Mouse (Mus musculus): ENCODE results near the gene Tmub2. TPM values are rescaled to one million over a fixed set of nuclear protein-coding genes. Genes with fewer than 3 reads are reported as not detected.

The Tmub2 gene
- polyA plus RNA-seq, 1 experiment from 2014 or later = 79.6 TPM

DNA sequence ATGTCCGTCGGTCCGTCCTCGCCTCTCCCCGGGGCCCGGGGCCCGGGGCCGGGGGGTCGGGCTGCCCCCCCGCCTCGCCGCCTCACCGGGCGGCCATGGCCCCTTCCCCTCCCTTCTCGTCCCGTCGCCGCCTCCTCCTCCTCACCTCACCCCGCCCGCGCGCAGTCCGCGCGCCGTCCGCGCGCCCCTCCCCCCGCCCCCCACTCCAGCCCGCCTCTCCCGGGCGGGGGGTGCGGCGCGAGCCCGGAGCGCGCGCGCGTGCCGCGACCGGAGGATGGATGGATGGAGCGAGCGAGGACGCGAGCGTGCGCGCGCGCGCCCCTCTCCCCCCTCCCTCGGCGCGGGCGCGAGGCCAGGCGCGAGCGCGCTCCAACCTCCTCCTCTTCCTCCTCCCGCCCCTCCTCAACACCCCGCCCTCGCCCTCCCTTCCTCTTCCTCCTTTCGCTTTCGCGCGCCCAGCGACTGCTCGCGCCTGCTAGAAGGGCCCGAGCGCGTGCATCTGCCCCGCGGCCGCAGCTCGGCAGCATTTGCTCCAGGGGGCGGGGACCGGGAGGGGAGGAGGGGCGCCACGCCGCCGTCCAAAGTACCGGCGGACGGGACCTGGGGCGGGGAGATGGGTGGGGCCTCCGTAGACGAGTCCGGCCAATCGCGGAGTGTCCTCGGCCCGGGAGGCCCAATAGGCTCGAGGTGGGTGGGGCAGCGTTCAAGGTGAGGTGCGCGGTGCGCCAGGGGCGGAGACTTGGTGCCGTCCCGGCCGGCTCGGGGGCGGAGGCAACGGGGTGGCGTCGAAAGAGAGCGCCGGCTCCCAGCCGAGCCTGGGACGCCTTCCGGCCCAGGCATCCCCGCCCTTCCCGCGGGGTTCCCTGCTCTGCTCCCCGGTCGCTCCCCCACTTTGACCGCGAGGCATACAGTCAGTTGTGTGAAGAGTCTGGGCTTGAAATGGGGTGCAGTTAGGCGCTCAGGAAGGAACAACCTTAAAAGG, 12.1 kb downstream of the Tmub2 start, which contains the start of gene Atxn7l3:
TSS of gene Atxn7l3 (minus strand) at position 141 of the 982 bp plus-strand sequence.
- peak; percentile 95 for ATAC-seq (ENCODE audit: low read depth)
- Histone ChIP-seq H3K27me3 (no peaks in the 10 kb centered on the region), H3K4me2 (peak within 1 kb of the TSS; percentile 93), H3K27ac (replicated peaks) (peak within 1 kb of the TSS; percentile 98), H3K4me3 (peak within 1 kb of the TSS; percentile 88), H3K4me1 (replicated peaks) (peaks cover 30% of the 10 kb centered on the region), H3K9me3 (no peaks in the 10 kb centered on the region), H3K36me3 (peaks cover 27% of the 10 kb centered on the region), H3K9ac (peak within 1 kb of the TSS; percentile 97)
- under 1% methylated on average over 69 of the region's 125 CpGs for WGBS

DNA sequence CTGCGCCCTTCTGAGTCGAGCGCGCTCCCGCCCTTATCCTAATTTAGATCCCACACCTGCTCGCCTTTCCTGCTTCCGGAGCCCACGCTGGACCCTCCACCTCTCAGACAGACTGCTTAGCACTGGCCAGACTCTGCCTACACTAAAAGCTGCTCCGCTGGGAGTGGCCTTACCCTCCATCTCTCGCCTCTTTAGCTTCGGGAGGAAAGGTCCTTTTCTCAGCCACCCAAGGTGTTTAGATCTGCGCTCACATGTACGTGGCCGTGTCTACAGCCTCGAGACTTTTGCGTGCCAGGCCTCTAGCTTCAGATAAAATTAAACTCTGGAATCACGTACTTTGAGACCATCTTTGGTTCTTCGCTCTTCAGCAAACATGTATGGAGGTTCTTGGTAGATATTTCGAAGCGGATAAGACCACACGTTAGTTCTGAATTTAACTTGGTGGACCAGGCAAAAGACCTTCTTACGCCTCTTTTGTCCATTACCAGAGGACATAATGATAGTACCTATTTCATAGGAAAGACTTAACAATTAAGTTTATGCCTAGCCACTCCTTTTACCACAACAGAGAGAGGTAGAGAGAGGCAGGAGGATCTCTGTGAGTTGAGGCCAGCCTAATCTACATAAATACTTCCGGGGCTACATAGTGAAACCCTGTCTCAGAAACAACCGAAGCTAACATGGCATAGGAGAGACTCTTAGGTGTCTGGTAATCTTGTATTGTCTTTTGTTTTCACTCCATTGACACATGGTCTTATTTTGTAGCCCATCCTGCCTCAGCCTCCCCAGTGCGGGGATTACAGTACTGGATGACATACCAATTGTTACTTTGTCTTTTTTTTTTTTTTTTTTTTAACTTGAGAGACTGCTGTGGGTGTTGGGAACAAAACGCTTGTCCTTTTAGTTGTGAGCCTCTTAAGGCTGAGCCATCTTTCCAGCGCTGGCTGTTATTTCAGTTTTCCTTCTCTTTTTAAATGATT, 13.1 kb downstream of the Tmub2 start:
- WGBS = 25% methylated on average over 27 of the region's 27 CpGs
- peaks cover 30% of the 10 kb centered on the region for H3K4me1 ChIP-seq (replicated peaks)
- peaks cover 16% of the 10 kb centered on the region for H3K36me3 ChIP-seq
- H3K4me2 ChIP-seq = peak overlapping the region; percentile 93
- peak overlapping the region; percentile 98 for H3K27ac ChIP-seq (replicated peaks)
- peak overlapping the region; percentile 88 for H3K4me3 ChIP-seq
- H3K9me3 ChIP-seq = no peaks in the 10 kb centered on the region
- peak; percentile 37 for ATAC-seq (ENCODE audit: low read depth)
- H3K9ac ChIP-seq = peak overlapping the region; percentile 97
- H3K27me3 ChIP-seq = no peaks in the 10 kb centered on the region

DNA sequence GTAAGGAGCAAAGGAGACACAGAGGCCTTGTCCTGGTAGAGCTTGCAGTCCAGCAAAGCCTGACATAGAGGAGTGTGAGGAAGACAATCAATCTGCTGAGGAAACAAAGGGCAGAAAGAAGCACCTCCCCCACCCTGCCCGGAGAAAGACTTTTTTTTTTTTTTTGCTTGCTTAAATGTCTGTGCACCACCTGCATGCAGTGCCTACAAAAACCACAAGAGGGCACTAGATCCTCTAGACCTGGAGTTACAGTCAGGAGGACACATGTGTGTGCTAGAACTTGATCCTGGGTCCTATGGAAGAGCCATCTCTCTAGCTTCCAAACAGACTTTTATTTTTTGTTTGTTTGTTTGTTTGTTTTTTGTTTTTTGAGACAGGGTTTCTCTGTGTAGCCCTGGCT, 15.1 kb downstream of the Tmub2 start:
- Histone ChIP-seq H3K27me3 (no peaks in the 10 kb centered on the region), H3K36me3 (no peaks in the 10 kb centered on the region), H3K9me3 (no peaks in the 10 kb centered on the region), H3K27ac (replicated peaks) (no peak overlapping the region), H3K9ac (no peak overlapping the region), H3K4me3 (no peak overlapping the region), H3K4me2 (no peak overlapping the region), H3K4me1 (replicated peaks) (peaks cover 18% of the 10 kb centered on the region)
- 7% methylated on average over 1 of the region's 1 CpGs for WGBS
- no peak for ATAC-seq (ENCODE audit: low read depth)

DNA sequence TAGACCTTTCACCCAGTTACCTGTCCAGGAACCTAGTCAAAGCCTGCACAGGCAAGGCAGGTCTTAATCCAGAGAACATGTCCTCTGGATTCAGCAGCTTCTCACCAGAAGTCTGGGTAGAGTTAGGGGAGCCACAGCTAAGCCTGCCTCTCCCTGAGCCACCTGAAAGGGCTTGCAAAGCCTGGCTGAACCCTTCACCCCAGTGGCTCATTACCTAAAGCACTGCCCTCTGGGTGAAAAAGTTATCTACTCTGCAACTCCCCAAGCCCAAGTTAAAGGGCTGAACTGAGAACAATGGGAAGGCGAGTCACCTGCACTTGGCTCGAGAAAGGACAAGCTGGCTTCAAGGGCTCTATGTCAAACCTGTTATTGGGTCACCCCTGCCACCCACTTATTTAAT, 19.4 kb downstream of the Tmub2 start:
- ATAC-seq (ENCODE audit: low read depth) = no peak
- whole genome bisulfite sequencing = 39% methylated on average over 2 of the region's 2 CpGs
- H3K9ac ChIP-seq = no peak overlapping the region
- no peak overlapping the region for H3K4me2 ChIP-seq
- no peaks in the 10 kb centered on the region for H3K27me3 ChIP-seq
- no peak overlapping the region for H3K27ac ChIP-seq (replicated peaks)
- H3K4me3 ChIP-seq = no peak overlapping the region
- peaks cover 6% of the 10 kb centered on the region for H3K4me1 ChIP-seq (replicated peaks)
- peaks cover 36% of the 10 kb centered on the region for H3K36me3 ChIP-seq
- H3K9me3 ChIP-seq = no peaks in the 10 kb centered on the region

DNA sequence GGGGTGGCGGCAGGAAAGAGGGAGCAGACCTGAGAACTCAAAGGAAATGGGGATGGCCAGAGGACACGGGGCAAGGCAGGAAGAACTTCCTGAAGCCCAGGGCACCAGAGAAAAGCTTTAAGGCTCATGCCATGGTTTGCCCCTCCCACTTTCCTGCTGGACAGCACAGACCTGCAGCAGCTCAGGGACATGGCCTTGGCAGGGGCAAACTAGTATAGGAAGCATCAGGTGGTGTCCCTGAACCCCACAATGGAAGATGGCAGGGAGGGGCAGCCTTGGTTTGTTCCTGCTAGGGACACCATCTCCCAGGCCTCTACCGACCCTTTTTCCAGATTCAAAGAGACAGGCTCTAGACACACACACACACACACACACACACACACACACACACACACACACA, 20.6 kb downstream of the Tmub2 start:
- Histone ChIP-seq H3K9ac (no peak overlapping the region), H3K36me3 (peaks cover 48% of the 10 kb centered on the region), H3K4me2 (no peak overlapping the region), H3K4me1 (replicated peaks) (peaks cover 18% of the 10 kb centered on the region), H3K27ac (replicated peaks) (no peak overlapping the region), H3K27me3 (no peaks in the 10 kb centered on the region), H3K9me3 (no peaks in the 10 kb centered on the region), H3K4me3 (no peak overlapping the region)
- no peak for ATAC-seq (ENCODE audit: low read depth)
- 66% methylated on average over 3 of the region's 3 CpGs for WGBS

DNA sequence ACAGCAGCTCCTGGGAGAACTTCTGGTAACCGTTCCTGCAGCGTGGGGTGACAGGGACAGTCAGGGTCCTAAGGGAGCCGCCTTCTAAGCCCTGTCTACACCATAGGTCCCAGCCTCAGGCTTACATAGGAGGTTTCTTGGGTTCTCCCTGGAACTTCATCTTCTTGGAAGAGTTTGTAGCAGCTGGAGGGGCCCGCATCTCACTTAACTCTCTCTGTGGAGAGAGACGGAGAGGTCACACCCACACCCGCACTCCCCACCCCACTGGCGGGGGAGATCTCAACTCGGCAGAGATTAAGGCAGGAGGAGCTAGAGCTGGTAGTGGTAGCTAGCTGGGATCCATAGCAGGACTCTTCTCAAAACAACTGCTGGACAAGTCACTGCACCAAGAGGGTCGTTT, 23.4 kb downstream of the Tmub2 start:
- peaks cover 75% of the 10 kb centered on the region for H3K36me3 ChIP-seq
- WGBS = 87% methylated on average over 9 of the region's 9 CpGs
- H3K9ac ChIP-seq = no peak overlapping the region
- ATAC-seq (ENCODE audit: low read depth) = no peak
- H3K9me3 ChIP-seq = no peaks in the 10 kb centered on the region
- no peak overlapping the region for H3K27ac ChIP-seq (replicated peaks)
- no peak overlapping the region for H3K4me3 ChIP-seq
- no peaks in the 10 kb centered on the region for H3K27me3 ChIP-seq
- H3K4me2 ChIP-seq = no peak overlapping the region
- H3K4me1 ChIP-seq (replicated peaks) = peaks cover 29% of the 10 kb centered on the region

DNA sequence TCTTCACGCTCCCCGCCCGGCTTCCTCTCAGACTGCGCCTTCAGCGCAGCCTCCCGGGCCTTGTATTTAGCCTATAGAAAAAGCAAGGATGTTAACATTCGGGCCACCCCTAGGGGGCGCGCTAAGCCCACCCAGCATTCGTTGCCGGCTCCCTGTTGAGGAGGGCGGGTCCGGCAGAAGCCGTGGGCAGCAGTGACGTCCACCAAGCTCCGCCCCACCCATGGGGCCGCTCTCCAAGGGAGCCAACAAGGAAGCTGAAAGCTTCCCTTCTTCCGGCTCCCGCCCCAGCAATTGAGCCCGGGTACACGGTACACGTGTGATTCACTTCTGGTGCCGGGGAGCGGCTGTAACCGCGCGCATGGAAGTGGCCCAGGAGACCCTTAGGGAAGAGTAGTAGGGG, 24.2 kb downstream of the Tmub2 start:
- peak overlapping the region; percentile 29 for H3K4me3 ChIP-seq
- ATAC-seq (ENCODE audit: low read depth) = peak; percentile 92
- H3K27ac ChIP-seq (replicated peaks) = peak overlapping the region; percentile 79
- H3K9me3 ChIP-seq = no peaks in the 10 kb centered on the region
- under 1% methylated on average over 27 of the region's 27 CpGs for WGBS
- peaks cover 84% of the 10 kb centered on the region for H3K36me3 ChIP-seq
- H3K4me1 ChIP-seq (replicated peaks) = peaks cover 29% of the 10 kb centered on the region
- H3K4me2 ChIP-seq = peak overlapping the region; percentile 51
- H3K27me3 ChIP-seq = no peaks in the 10 kb centered on the region
- peak overlapping the region; percentile 54 for H3K9ac ChIP-seq

DNA sequence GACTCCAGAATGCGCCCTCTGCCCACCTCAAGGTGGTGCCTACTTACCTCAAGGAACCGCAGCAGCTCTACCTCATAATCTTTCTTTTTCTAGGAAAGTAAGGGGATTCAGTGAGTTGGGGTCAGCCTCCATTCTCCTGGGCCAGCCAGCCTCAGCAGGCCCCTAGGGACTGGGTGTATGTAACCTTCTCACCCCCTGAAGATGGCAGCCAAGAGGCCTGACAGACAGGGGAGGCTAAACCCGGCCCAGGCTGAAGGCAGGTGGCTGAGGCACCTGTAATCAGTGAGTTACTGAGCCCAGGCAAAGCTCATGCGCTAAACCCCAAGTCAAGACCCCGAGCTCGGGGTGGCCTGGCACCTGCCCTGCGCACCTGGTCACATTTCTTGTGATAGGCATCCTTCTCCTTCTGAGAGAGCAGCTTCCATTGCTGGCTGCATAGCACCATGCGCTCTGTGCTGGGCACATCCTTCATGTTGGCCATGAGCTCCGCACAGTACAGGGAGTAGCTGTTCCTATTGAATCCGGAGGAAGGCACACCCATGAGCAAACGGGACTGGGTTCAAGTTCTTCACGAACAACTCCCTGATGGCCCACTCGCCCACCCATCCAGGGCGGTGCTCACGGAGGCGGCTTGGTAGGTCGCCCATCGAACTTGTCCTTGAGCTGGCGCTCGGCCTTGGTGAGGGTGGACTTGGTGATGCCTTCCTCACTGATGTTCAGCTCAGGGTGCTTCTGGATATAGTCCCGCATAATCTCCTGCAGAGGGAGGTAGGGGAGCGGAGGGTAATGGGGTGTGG, 25.3 kb downstream of the Tmub2 start:
- Histone ChIP-seq H3K9ac (peak overlapping the region; percentile 54), H3K4me3 (no peak overlapping the region), H3K9me3 (no peaks in the 10 kb centered on the region), H3K36me3 (peaks cover 93% of the 10 kb centered on the region), H3K27ac (replicated peaks) (peak overlapping the region; percentile 79; the same call in 1 of the 2 replicates), H3K4me1 (replicated peaks) (peaks cover 32% of the 10 kb centered on the region), H3K4me2 (peak overlapping the region; percentile 51), H3K27me3 (no peaks in the 10 kb centered on the region)
- 90% methylated on average over 22 of the region's 22 CpGs for WGBS
- peak; percentile 10; the same call in 1 of the 2 replicates for ATAC-seq (ENCODE audit: low read depth)

DNA sequence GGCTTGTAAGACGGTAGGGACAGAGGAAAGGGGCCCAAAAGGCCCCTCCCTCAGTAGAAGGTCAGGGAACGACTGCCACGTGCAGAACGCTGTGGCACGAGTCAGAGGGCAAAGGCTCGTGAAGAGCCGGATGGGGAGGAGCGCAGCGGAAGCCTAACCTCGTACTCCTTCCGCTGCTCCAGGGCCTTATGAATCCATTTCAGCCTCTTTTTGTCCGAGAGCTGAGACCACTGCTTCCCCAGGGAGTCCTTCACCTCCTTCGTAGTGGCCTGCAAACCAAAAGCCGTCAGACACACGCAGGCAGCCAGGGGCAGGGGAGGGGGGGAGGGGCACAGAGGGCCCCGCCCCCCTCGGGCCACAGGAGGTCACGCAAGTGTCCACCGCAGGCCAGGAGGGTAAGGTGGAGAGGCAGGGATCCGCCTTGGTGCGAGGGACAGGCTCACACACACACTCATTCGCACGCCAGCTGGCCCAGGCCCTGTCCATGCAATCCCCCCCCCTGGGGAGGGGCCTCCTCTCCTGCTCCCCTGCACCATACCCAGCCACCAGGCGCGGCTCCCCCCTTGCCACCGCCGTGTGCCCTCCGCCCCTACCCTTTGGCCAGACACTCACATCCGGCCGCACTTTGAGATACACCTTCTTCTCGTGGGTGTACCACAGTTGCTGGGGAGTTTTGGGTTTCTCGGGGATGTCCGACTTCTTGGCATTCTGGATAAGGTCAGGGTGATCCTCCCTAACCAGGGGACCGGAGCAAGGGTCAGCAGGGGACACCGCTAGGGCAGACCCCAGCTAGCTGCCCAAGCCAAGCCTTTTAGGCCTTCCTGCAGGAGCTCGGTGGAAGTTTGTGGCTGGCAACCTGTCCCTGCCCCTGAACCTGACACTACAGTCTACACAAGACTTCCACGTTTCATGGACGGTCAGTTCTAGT, 26.3 kb downstream of the Tmub2 start:
- Histone ChIP-seq H3K27ac (replicated peaks) (no peak overlapping the region), H3K4me3 (no peak overlapping the region), H3K4me1 (replicated peaks) (peaks cover 42% of the 10 kb centered on the region), H3K9me3 (no peaks in the 10 kb centered on the region), H3K27me3 (no peaks in the 10 kb centered on the region), H3K9ac (peak overlapping the region; percentile 2; the same call in 1 of the 2 replicates), H3K4me2 (no peak overlapping the region), H3K36me3 (peaks cover 92% of the 10 kb centered on the region)
- WGBS = 42% methylated on average over 38 of the region's 38 CpGs
- no peak for ATAC-seq (ENCODE audit: low read depth)

DNA sequence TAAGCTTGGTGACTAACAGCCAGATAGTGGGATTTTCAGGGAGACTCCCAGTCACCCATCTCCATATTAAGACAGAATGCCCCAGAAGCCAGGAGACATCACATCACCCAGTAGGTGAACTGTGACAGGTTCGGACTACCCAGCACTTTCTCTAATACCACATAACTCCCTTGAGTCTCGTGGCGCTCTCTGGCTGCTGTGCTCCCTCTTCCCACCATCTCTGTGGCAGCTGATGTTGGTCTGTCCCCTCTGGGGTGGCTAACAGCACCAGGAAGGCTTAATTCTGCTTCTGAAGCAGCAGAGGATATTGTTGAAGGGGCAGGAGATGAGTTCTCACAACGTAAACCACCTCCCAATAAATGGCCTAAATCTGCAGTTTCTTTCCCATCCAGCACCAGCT, 27.2 kb downstream of the Tmub2 start:
- H3K4me1 ChIP-seq (replicated peaks) = peaks cover 46% of the 10 kb centered on the region
- no peak overlapping the region for H3K4me2 ChIP-seq
- H3K4me3 ChIP-seq = no peak overlapping the region
- no peaks in the 10 kb centered on the region for H3K9me3 ChIP-seq
- 0 out of 2 replicates have a peak overlapping the region, but pooled peaks have one; percentile 8 for H3K9ac ChIP-seq
- 89% methylated on average over 4 of the region's 4 CpGs for WGBS
- H3K27me3 ChIP-seq = no peaks in the 10 kb centered on the region
- peaks cover 82% of the 10 kb centered on the region for H3K36me3 ChIP-seq
- ATAC-seq (ENCODE audit: low read depth) = no peak
- H3K27ac ChIP-seq (replicated peaks) = no peak overlapping the region

Measured in neural tube, embryonic 13.5 days (tissue).